Mouse (Mus musculus): Measurements from ENCODE around the gene Eps8l2. TPM values are rescaled to one million over a fixed set of nuclear protein-coding genes. Genes with fewer than 3 reads are reported as not detected.

Eps8l2 gene
- total and polyA plus RNA-seq, 3 experiments = 0.10 TPM; not detected in 2

- H3K79me2 ChIP-seq (ENCODE audit: control insufficient read depth, insufficient read depth, low read length, poor library complexity) = no peaks in the 10 kb centered on the region
- no peaks in the 10 kb centered on the region for H3K9me3 ChIP-seq (replicated peaks; ENCODE audit: insufficient read depth, low read length)
- no peak overlapping the region for H3K9ac ChIP-seq (ENCODE audit: control insufficient read depth, low read depth, low read length, poor library complexity, severe bottlenecking)
- no peak for DNase-seq (ENCODE audit: low read depth, low spot score)
- TF ChIP-seq TCF12 (IDR thresholded peaks at IDR 0.05; ENCODE audit: low read depth, low read length) (no peak), USF2 (IDR thresholded peaks at IDR 0.05; ENCODE audit: borderline replicate concordance in 1 of 2, insufficient read depth in 1 of 2, low read depth in 1 of 2, low read length in 2 of 2) (no peak), EP300 (IDR thresholded peaks at IDR 0.05; ENCODE audit: low read depth in 1 of 2, low read length in 2 of 2) (no peak), UBTF (IDR thresholded peaks at IDR 0.05; ENCODE audit: borderline replicate concordance, insufficient read depth, low read depth, low read length) (no peak), ZKSCAN1 (IDR thresholded peaks at IDR 0.05; ENCODE audit: low read depth, low read length) (no peak), TBP (IDR thresholded peaks at IDR 0.05; ENCODE audit: low read depth, low read length) (no peak), ZC3H11A (IDR thresholded peaks at IDR 0.05; ENCODE audit: low read depth, low read length) (no peak), ETS1 (IDR thresholded peaks at IDR 0.05; ENCODE audit: low read depth, low read length) (no peak), CTCF (IDR thresholded peaks at IDR 0.05 in 2 of 3, conservative IDR thresholded peaks at IDR 0.05 in 1 of 3; ENCODE audit: control insufficient read depth in 1 of 3, insufficient read depth in 1 of 3, low read depth in 2 of 3, low read length in 3 of 3, poor library complexity in 1 of 3, severe bottlenecking in 1 of 3) (no peak), GABPA (IDR thresholded peaks at IDR 0.05; ENCODE audit: low read depth, low read length) (no peak), NRF1 (IDR thresholded peaks at IDR 0.05; ENCODE audit: insufficient read depth, low read depth, low read length, poor library complexity, severe bottlenecking) (no peak), BHLHE40 (IDR thresholded peaks at IDR 0.05; ENCODE audit: borderline replicate concordance, low read depth, low read length) (no peak), RCOR1 (IDR thresholded peaks at IDR 0.05; ENCODE audit: low read depth, low read length) (no peak)
- no peaks in the 10 kb centered on the region for H3K27me3 ChIP-seq (ENCODE audit: control insufficient read depth in 1 of 2, insufficient read depth in 2 of 2, low read length in 2 of 2)
- H3K36me3 ChIP-seq (ENCODE audit: control insufficient read depth in 1 of 2, insufficient read depth in 2 of 2, low read length in 2 of 2) = no peaks in the 10 kb centered on the region
- no peak overlapping the region for H3K27ac ChIP-seq (ENCODE audit: control insufficient read depth, low read depth, low read length)
- H3K4me1 ChIP-seq (ENCODE audit: control insufficient read depth in 1 of 2, insufficient read depth in 2 of 2, low read length in 2 of 2) = no peaks in the 10 kb centered on the region
- no peak overlapping the region for H3K4me3 ChIP-seq (ENCODE audit: control insufficient read depth in 1 of 2, insufficient read depth in 1 of 2, low read depth in 2 of 2, low read length in 2 of 2)
These were observed 45.9 kb upstream of the Eps8l2 start for GRCm38 (mm10) chr7:141292583-141293388.

GRCm38 (mm10) chr7:141293852-141294471 is 44.7 kb upstream of the Eps8l2 start:
- TF ChIP-seq ZKSCAN1 (IDR thresholded peaks at IDR 0.05; ENCODE audit: low read depth, low read length) = no peak
- no peak for TF ChIP-seq MYC (IDR thresholded peaks at IDR 0.05; ENCODE audit: low read depth, low read length)
- TF ChIP-seq EP300 (IDR thresholded peaks at IDR 0.05; ENCODE audit: low read depth in 1 of 2, low read length in 2 of 2) = no peak
- TF ChIP-seq ZMIZ1 (IDR thresholded peaks at IDR 0.05; ENCODE audit: low read depth, low read length) = no peak
- no peak for TF ChIP-seq MAX (IDR thresholded peaks at IDR 0.05; ENCODE audit: low read length)
- Histone ChIP-seq H3K9me3 (replicated peaks; ENCODE audit: insufficient read depth, low read length) (no peaks in the 10 kb centered on the region), H3K36me3 (ENCODE audit: control insufficient read depth in 1 of 2, insufficient read depth in 2 of 2, low read length in 2 of 2) (no peaks in the 10 kb centered on the region), H3K27me3 (ENCODE audit: control insufficient read depth in 1 of 2, insufficient read depth in 2 of 2, low read length in 2 of 2) (no peaks in the 10 kb centered on the region), H3K9ac (ENCODE audit: control insufficient read depth, low read depth, low read length, poor library complexity, severe bottlenecking) (no peak overlapping the region), H3K79me2 (ENCODE audit: control insufficient read depth, insufficient read depth, low read length, poor library complexity) (no peaks in the 10 kb centered on the region), H3K4me1 (ENCODE audit: control insufficient read depth in 1 of 2, insufficient read depth in 2 of 2, low read length in 2 of 2) (no peaks in the 10 kb centered on the region), H3K27ac (ENCODE audit: control insufficient read depth, low read depth, low read length) (no peak overlapping the region), H3K4me3 (ENCODE audit: control insufficient read depth in 1 of 2, insufficient read depth in 1 of 2, low read depth in 2 of 2, low read length in 2 of 2) (no peak overlapping the region)
- no peak for DNase-seq (ENCODE audit: low read depth, low spot score)

Measured in MEL (cell line).